Mouse (Mus musculus) olfactory bulb, adult 2 months (tissue): ENCODE measurements around the gene Nfkbia.

Source experiments
- CTCF ChIP-seq: fragments of 200-500 bp; IDR thresholded peaks from 2 replicates; pipeline ENCODE4 v1.5.1; 2012; ENCODE audit warnings: low read depth, mild to moderate bottlenecking, low read length, moderate library complexity; ENCODE audit not compliant: insufficient read depth
- POLR2A ChIP-seq: fragments of 200-500 bp; IDR thresholded peaks from 2 replicates; pipeline ENCODE4 v1.6.1; 2012; ENCODE audit warnings: mild to moderate bottlenecking, low read depth, low read length, moderate library complexity; ENCODE audit not compliant: insufficient read depth

- TF ChIP-seq CTCF (no peak), POLR2A (no peak)
Observed at GRCm38 (mm10) chr12:55442245-55442644, 50.2 kb downstream of the Nfkbia start.
